Mouse (Mus musculus): ENCODE data around the gene Ankrd44. TPM values are rescaled to one million over a fixed set of nuclear protein-coding genes. Genes with fewer than 3 reads are reported as not detected.

The Ankrd44 gene
- polyA plus RNA-seq (2012; rRNA removed) = 17.4 and 29.0 TPM in 2 replicates

DNA sequence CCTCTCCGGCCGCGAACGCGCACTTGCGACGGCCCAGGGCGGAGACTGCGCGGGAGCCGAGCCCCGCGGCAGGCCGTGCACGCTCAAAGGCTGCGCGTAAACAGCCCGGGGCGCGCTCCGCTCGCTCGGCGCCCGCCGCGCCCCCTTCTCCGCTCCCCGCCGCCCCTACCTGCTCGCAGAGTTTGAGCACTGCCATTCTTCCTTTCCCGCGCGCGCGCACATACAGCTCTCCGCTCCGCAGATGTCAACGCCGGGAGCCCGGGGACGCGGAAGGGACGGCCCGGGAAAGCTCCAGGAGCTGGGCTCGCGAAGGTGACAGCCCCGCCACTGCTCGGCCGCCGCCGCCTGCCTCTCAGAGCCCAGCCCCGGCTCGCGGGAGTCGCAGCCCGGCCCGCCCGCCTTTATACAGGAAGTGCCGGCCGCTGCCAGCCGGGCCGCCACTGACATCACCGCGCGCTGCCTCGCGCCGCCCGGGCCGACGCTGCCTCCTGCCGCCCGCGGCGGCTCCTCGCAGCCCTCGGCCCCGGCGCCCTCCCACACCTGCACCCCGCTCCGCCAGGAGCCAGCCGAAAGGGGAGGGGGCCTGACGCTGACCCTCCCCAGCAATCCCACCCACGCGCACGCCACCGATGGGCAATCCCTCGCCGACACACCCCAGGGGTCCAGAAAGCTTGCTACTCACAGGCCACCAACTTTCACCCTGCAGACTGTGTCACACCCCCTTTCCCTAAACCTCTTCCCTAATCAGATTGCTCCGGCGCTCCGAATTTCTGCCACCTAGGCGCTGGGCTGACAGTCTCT lies at the start of gene Ankrd44:
Gene Ankrd44, minus strand, starts transcription at position 417 of the 801 bp plus-strand sequence.

Other genes starting within 250 kb of the Ankrd44 start
- 183 and 224 TPM in 2 replicates for gene Sf3b1, start 101.1 kb upstream of the Ankrd44 start, polyA plus RNA-seq (2012; rRNA removed)
- gene Coq10b, start 126.4 kb upstream of the Ankrd44 start, polyA plus RNA-seq (2012; rRNA removed) = 15.7 and 18.0 TPM in 2 replicates
- 378 and 387 TPM in 2 replicates for gene Hspe1, start 161.7 kb upstream of the Ankrd44 start, polyA plus RNA-seq (2012; rRNA removed)
- 240 and 393 TPM in 2 replicates for gene Hspd1, start 161.9 kb upstream of the Ankrd44 start, polyA plus RNA-seq (2012; rRNA removed)
- 24.8 and 60.0 TPM in 2 replicates for gene Mob4, start 204.8 kb upstream of the Ankrd44 start, polyA plus RNA-seq (2012; rRNA removed)

Measured in central nervous system, embryonic 11.5 days (tissue).